Mouse (Mus musculus) megakaryocyte, embryonic 14.5 days (primary cell): ENCODE results near the gene Fam163a. TPM values are rescaled to one million over a fixed set of nuclear protein-coding genes. Genes with fewer than 3 reads are reported as not detected.

Experiments
- H3K27me3 ChIP-seq: replicated peaks from 2 replicates; pipeline ENCODE3; 2012; ENCODE audit warnings: inconsistent platforms
- H3K36me3 ChIP-seq: replicated peaks from 2 replicates; pipeline ENCODE3; 2012; ENCODE audit warnings: low read length, inconsistent platforms, mixed read lengths
- H3K4me1 ChIP-seq: 2 replicates; pipeline ENCODE4 v1.6.1; 2012; ENCODE audit warnings: inconsistent platforms
- H3K4me3 ChIP-seq: replicated peaks from 2 replicates; pipeline ENCODE3; 2012; ENCODE audit warnings: moderate library complexity, mild to moderate bottlenecking, inconsistent platforms
- H3K9me3 ChIP-seq: 2 replicates; pipeline ENCODE4 v1.6.1; 2012; ENCODE audit warnings: inconsistent platforms
- FLI1 ChIP-seq: IDR thresholded peaks from 2 replicates; pipeline ENCODE4 v1.6.1; 2012; ENCODE audit warnings: low read length, inconsistent platforms, mixed read lengths
- GATA1 ChIP-seq: IDR thresholded peaks from 3 replicates; pipeline ENCODE4 v1.6.1; 2012; ENCODE audit warnings: mixed read lengths, low read length, inconsistent platforms, borderline replicate concordance
- polyA plus RNA-seq: library from polyadenylated mRNA; stranded (reverse); fragments of >175 nt; gene quantifications from 2 replicates; pipeline ENCODE4 v1.2.3, GENCODE M21; 2012; ENCODE audit warnings: low replicate concordance; ENCODE audit not compliant: insufficient read depth

Gene Fam163a
- polyA plus RNA-seq, 1 experiment = 0.87 TPM

DNA sequence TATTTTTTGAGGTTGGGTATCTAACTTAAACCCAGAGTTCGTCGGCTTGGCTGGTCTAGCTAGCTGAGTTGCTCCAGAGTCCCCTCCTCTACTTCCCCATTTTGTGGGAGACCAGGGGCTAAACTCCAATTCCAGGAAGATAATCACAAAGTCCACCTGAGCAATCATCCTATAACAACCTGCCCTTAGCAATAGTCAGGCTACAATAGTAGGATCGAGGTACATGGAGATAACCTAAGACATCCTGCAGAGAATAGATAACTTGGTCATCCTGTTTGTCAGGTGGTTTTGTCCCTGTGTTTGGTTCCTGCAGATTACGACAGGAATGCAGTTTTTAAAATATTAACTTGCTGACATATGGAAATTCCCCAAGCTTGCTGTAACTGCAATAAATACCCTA lies 113.0 kb downstream of the Fam163a start:
- Histone ChIP-seq H3K4me3 (no peak overlapping the region), H3K9me3 (no peaks in the 10 kb centered on the region), H3K36me3 (no peaks in the 10 kb centered on the region), H3K4me1 (peaks cover 66% of the 10 kb centered on the region), H3K27me3 (no peaks in the 10 kb centered on the region)
- TF ChIP-seq GATA1 (no peak), FLI1 (no peak)

DNA sequence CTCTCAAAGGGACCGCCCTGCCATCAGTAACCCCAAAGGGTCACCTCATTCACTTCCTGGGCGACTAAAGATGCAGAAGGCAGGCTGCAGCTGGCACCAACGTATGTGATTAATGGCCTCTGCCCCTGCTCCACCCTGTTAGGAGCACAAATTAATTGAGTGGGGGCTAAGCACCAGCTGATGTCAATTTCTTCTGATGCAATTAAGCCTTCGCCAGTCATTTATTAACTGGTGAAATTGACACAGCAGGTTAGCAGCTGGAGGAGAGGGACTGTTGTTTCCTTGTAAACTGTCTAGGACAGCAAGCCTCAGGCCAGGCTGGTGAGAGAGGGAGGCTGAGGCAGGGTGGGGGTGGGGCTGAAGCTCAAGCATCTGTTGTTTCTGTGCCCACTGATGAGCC lies 114.8 kb downstream of the Fam163a start:
- Histone ChIP-seq H3K4me1 (peaks cover 73% of the 10 kb centered on the region), H3K4me3 (no peak overlapping the region), H3K36me3 (no peaks in the 10 kb centered on the region), H3K27me3 (no peaks in the 10 kb centered on the region), H3K9me3 (no peaks in the 10 kb centered on the region)
- TF ChIP-seq GATA1 (no peak), FLI1 (no peak)

DNA sequence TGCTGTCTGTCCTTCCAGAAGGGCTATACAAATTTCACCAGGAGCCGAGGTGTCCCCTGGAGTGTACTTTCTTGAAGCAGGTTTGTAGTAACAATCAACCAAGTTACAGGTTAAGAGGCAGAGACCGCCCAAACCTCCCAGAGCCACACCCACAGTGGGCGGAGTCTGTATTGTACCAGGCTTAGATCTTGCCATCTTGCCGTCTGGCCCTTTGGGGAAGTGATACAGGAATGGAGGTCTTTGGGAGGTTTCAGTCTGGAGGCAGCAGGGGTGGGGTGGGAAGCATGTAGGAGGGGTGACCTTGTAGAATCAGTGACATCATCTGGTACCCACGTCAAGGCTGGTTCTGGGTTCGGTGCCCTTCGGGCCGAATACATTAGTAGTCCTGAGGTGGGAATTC lies 115.3 kb downstream of the Fam163a start:
- peaks cover 73% of the 10 kb centered on the region for H3K4me1 ChIP-seq
- H3K9me3 ChIP-seq = no peaks in the 10 kb centered on the region
- H3K4me3 ChIP-seq = no peak overlapping the region
- TF ChIP-seq FLI1 = no peak
- no peak for TF ChIP-seq GATA1
- no peaks in the 10 kb centered on the region for H3K36me3 ChIP-seq
- no peaks in the 10 kb centered on the region for H3K27me3 ChIP-seq

DNA sequence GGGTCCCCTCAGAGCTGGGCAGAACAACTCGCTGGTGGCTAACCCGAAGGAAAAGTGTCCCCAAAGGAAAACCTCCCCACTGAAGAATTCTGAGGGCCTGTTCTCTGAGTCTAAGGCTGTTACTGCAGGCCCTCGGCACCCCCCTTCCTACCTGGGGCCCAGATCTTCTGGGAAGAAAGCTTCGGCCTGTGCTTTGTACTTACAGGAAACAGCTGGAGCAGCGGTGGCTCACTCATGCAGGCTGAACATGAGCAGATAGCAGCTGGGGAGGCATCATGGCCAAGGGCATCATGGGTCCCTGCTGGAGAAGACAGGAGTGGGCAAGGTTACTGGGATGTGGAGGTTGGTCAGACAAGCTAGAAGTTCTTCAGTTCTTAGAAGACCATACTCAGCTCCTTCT lies 117.2 kb downstream of the Fam163a start:
- no peaks in the 10 kb centered on the region for H3K27me3 ChIP-seq
- no peak for TF ChIP-seq GATA1
- H3K4me3 ChIP-seq = peak overlapping the region; percentile 72
- H3K9me3 ChIP-seq = no peaks in the 10 kb centered on the region
- H3K36me3 ChIP-seq = no peaks in the 10 kb centered on the region
- peaks cover 65% of the 10 kb centered on the region for H3K4me1 ChIP-seq

DNA sequence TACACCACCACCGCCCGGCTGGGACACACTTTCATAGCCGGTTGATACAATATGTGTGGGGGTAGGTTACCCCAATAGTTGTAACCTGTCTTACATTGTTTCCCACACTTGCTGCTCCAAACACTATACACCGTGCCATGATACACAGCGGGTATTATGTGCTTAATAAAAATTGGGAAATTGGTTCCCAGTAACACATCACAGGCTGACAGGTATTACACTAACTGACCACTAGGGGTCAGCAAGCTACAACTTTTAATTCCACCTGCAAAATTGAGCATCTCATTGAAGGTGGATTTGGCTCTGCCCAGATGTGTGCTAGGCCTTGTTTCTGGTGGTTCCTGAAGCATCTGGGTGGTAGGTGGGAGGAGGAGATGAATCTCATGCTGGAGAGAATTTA lies 119.1 kb downstream of the Fam163a start:
- Histone ChIP-seq H3K27me3 (no peaks in the 10 kb centered on the region), H3K4me3 (peak overlapping the region; percentile 52), H3K9me3 (no peaks in the 10 kb centered on the region), H3K36me3 (no peaks in the 10 kb centered on the region), H3K4me1 (peaks cover 59% of the 10 kb centered on the region)
- no peak for TF ChIP-seq FLI1
- no peak for TF ChIP-seq GATA1

DNA sequence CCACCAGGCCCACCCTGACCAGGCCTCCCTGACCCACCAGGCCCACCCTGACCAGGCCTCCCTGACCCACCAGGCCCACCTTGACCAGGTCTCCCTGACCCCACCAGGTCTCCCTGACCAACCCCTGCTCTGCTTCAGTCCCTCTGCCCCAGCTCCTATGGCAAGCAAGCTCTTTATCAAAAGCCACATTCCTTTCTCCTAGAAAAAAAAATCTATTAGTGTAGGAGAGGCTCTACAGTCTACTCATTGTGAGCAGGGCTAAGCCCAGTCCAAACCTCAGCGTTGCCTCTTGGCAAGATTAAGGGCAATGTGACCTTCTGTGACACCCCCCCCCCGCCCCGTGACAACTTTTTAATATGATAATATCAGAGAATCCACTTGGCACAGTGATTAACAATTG lies 120.2 kb downstream of the Fam163a start:
- TF ChIP-seq FLI1 = no peak
- no peak for TF ChIP-seq GATA1
- Histone ChIP-seq H3K4me3 (no peak overlapping the region), H3K27me3 (peaks cover 4% of the 10 kb centered on the region), H3K9me3 (no peaks in the 10 kb centered on the region), H3K4me1 (peaks cover 50% of the 10 kb centered on the region), H3K36me3 (no peaks in the 10 kb centered on the region)

DNA sequence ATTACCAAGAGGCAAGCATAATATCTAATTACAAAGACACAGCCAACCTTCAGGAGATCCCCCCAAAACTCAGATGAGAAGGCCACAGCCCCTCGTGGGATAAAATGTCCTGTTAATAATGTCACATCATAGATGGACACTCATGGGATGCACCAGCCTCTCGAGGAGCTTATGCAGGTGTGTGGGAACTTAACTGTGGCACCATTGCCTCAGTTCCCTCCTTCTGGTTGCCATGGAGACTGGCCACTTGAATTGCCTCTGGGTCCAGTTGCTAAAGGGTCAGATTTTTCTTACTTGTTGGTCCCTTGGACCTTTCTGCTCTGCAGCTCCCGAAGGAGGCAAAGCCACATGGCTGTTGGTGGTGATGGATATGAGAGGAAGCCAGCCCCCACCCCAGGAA lies 127.2 kb downstream of the Fam163a start:
- Histone ChIP-seq H3K4me3 (no peak overlapping the region), H3K36me3 (no peaks in the 10 kb centered on the region), H3K9me3 (no peaks in the 10 kb centered on the region), H3K27me3 (peaks cover 15% of the 10 kb centered on the region), H3K4me1 (peaks cover 29% of the 10 kb centered on the region)
- no peak for TF ChIP-seq FLI1
- TF ChIP-seq GATA1 = no peak

DNA sequence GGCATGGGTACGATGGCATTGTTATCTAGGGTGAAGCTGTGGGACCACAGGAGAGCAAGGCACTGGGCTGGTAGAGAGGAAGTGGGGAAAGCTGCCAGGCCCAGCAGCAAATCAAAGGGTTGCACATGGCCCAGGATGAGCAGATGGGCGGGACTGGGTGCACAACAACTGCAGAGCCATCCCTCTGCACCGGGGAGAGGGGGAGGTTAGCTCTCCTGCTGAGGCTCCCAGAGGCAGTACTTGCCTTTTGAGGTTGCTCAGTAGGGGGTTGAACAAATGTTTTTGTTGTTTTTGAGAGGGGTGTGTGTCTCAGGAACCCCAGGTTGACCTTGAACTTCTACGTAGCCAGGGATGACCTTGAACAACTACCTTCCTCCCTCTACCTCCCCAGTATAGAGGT lies 128.4 kb downstream of the Fam163a start:
- H3K4me3 ChIP-seq = peak overlapping the region; percentile 38
- no peak for TF ChIP-seq FLI1
- no peak for TF ChIP-seq GATA1
- peaks cover 15% of the 10 kb centered on the region for H3K27me3 ChIP-seq
- no peaks in the 10 kb centered on the region for H3K36me3 ChIP-seq
- H3K9me3 ChIP-seq = no peaks in the 10 kb centered on the region
- peaks cover 26% of the 10 kb centered on the region for H3K4me1 ChIP-seq

DNA sequence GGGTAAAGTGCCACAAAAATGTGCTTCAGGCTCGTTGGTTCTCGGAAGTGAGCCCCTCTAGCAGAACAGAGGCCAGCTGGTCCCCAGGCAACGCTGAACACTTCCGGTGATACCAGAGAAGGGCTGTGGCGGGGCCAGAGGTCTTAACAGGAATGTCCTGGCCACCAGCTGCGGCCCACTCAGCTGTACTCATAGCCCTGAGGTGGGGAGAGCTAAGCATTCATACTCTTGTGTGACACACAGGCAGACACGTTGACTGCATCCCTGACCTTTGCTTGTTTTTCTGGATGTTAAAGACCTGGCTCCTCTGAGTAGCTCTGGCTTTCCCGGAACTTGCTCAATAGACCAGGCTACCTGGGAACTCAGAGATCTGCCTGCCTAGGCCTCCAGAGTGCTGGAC lies 130.3 kb downstream of the Fam163a start:
- no peak overlapping the region for H3K4me3 ChIP-seq
- peaks cover 18% of the 10 kb centered on the region for H3K4me1 ChIP-seq

DNA sequence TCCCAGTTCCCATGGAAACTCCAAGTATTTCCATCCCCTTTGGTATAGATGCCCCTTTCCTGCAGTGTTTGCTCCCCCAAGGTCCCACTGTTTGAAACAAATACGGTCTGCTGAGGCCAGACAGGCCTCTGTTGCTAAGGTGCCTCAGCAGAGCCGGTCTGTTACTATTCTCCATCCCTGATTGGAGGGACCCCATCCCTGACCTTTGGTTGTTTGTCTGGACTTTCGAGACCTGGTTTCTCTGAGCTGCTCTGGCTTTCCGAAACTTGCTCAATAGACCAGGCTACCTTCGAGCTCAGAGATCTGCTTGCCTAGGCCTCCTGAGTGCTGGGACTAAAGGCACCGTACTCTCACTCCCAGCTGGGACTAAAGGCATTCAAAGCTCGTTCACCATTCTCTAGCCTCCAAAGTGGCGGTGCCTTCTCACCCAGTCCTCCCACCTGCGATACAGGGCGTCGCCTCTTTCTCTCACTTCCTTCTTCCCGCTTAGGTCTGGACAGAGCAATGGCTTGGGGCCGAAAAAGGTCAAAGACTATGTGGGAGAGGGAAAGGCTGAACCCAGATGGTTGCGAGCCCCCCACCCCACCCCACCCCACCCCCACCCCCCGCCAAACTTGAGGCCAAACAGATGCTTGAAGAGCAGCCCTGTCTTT lies 131.5 kb downstream of the Fam163a start:
- Histone ChIP-seq H3K36me3 (peaks cover 8% of the 10 kb centered on the region), H3K4me1 (peaks cover 14% of the 10 kb centered on the region), H3K4me3 (no peak overlapping the region), H3K9me3 (no peaks in the 10 kb centered on the region), H3K27me3 (peaks cover 4% of the 10 kb centered on the region)
- TF ChIP-seq FLI1 (no peak), GATA1 (no peak)

More for the DNA sequence above, 130.3 kb downstream of the Fam163a start:
- no peak for TF ChIP-seq GATA1
- TF ChIP-seq FLI1 = no peak
- H3K27me3 ChIP-seq = peaks cover 11% of the 10 kb centered on the region
- no peaks in the 10 kb centered on the region for H3K9me3 ChIP-seq
- no peaks in the 10 kb centered on the region for H3K36me3 ChIP-seq

DNA sequence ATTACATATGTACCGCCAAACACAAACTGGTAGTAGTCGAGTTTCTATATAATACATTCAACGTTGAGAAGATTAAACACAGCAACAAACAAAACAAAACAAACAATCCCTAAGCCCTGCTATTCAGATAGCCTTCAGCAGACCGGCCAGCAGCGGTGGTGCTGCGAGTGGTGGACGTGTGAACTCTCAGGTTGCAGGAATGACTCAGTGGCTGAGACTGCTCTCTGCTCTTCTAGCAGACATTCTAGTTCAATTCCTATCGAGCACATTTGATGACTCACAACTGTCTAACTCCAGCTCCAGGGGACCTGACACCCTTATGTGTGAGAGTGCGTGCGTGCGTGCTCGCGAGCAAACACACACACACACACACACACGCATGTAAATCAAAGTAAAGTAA lies 134.7 kb downstream of the Fam163a start:
- H3K36me3 ChIP-seq = peaks cover 39% of the 10 kb centered on the region
- H3K27me3 ChIP-seq = no peaks in the 10 kb centered on the region
- no peaks in the 10 kb centered on the region for H3K4me1 ChIP-seq
- no peaks in the 10 kb centered on the region for H3K9me3 ChIP-seq
- TF ChIP-seq FLI1 (no peak), GATA1 (no peak)
- H3K4me3 ChIP-seq = no peak overlapping the region
